Mouse (Mus musculus) lung, adult 18-20 months (tissue): ENCODE measurements around the gene Ripk3.

Experiments
- DNase-seq, 2 experiments: peaks; one replicate each; pipeline ENCODE4 v3.0.0; 2022; ENCODE audit warnings: mixed read lengths in 2 of 2

Gene Ripk3

DNA sequence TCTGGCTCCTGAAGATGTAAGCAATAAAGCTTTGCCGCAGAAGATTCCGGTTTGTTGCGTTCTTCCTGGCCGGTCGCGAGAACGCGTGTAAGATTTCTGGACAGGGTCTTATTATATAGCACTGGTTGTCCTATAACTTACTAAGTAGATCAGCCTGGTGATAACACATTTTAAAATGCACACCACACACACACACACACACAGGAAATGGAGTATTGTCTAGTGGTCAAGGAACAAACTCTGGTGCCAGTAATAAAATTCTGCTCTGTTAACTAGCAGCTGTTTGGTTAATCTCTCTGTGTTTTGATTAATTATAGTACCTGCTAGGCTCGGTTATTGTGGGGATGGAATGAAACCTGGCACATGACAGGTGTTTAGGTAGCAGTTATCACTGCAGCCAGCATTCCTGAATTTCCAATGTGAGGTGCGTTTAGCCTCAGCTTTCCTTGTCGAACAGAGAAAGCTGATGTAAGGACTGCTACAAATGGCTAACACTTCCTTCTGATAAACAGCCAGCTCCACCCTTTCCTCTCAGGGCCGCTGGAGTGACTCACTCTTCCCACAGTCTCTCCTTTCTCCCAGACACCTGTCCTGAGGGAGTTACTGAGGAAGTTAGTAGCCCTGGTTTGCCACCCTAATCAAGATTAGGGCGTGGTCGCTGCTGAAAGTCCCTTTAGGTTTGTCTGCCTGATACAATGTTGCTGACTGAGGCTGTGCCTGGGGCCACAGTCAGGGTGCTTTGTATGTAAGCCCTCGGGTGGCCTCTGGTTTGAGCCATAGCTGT lies 6.9 kb upstream of the Ripk3 start:
- DNase-seq = peak; percentile 48 to 59

DNA sequence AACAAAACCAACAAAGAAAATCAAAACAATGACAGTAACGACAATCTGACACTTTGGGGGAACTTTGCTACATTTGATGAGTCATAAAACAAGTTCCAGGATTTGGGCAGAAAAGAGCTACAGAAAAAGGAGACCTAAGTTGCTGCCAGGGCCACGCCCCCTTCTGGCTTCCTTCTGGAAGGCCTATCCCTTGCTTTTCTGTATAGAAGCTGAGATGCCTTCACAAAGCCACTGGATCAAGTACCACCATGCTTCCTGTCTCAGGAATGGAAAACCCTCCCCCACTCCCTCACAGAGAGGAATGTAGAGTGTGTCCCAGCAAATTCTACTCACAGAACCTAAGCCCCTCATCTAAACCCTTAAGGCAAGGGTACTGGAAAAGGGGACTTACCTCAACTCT lies 5.3 kb upstream of the Ripk3 start:
- DNase-seq = no peak

DNA sequence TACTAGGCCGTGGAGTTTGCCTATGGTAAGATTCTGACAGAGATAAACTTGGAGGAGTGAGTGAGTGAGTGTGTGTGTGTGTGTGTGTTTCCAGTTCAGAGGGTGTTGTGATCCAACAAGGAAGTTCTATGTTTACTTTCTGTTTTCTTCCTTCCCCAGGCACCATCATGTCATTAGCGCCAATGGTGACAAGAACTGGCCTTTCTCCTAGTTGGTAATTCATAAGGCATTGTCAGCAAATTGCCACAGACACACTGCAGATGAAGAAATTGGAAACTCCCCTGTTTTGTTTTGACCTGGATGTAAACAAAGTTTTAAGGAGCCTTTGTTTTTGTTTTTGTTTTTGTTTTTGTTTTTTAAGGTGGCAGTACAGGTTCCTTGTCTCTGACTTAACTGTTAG lies 4.8 kb upstream of the Ripk3 start:
- DNase-seq = no peak

DNA sequence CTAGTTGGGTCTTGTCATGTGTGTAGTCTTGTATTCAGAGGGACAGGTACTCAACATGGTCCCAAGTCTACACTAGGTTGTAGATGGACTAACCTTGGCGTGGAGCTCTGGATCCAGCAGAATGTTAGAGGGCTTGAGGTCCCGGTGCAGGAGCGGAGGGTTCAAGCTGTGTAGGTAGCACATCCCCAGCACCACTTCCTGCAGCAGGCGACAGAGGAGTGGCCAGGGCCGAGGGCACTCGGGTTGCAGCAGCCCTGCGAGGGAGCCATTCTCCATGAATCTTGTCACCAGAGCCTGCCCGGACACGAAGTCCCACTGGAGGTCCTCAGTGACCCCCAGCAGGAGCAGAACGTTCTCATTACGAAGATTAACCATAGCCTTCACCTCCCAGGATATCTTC lies 934 bp downstream of the Ripk3 start:
- DNase-seq = peak in 1 of 2 experiments; percentile 3

- DNase-seq = peak in 1 of 2 experiments; percentile 23
Measured at GRCm38 (mm10) chr14:55785195-55785594, 3.5 kb downstream of the Ripk3 start.

- peak in 1 of 2 experiments; percentile 62 for DNase-seq
Measured at GRCm38 (mm10) chr14:55783958-55784235, 4.8 kb downstream of the Ripk3 start, which contains the start of gene Adcy4. Gene Adcy4 (minus strand): TSS chr14:55784095.

DNA sequence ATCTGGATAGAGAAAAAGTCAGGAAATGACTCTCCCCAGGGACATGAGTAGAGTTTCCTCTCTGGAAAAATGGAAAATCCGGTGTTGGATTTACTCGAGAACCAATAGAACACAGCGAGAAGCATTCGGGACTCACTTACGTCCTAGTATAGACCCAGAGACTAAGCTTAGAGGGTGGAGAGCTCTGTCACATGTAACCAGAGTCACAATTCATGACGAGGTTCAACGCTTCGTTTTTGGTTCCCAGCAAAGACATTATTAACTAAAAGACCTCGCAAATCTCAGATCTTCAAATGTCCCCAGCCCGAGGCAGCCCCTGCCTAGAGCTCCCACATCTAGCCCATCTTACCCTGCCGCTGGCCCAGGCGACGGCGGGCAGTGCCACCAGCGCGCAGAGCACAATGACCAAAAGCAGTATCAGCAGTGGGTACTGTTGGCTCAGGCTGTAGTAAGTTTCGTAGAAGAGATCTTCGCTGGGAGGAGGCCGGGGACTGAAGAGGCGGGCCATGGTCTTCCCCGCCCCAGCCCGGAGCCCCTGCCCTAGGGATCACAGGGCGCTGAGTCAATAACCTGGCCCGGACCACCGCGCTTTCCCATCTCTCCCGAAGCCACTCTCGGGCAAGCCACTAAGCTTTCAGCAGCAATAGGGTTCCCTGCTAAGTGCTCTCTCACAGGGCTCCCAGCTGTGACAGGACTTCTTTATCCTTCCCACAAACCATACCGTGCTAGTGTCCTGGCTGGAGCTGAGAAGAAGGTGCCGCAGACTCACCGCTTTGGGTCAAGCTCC lies 5.3 kb downstream of the Ripk3 start:
- DNase-seq = peak in 1 of 2 experiments; percentile 22

DNA sequence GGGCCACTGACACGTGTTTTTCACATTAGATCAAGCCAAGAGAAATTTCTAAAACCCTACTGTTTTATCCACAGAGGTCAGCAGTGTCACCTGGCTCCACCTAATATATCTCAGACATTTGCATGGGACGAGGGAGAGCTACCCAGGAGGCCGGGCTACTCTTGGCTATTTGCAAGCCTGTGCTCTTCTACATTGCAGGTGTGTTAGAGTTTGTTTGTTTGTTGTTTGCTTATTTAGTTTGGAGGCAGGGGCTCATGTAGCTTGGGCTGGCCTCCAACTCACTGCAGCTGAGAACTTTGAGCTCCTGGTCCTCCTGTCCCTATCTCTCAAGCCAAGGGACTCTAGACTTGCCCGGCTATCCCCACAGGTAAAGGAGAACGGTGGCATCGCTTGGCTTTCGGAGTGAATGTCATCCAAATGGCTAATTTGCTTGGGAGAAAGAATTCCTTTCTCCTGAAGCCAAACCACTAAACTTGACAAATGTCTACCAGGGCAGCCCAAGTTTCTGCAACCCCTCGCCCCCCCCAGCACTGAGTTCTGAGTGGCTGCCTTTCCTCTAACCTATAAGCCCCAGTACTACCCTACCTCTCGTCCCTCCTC lies 6.2 kb downstream of the Ripk3 start:
- DNase-seq = peak in 1 of 2 experiments; percentile 3

DNA sequence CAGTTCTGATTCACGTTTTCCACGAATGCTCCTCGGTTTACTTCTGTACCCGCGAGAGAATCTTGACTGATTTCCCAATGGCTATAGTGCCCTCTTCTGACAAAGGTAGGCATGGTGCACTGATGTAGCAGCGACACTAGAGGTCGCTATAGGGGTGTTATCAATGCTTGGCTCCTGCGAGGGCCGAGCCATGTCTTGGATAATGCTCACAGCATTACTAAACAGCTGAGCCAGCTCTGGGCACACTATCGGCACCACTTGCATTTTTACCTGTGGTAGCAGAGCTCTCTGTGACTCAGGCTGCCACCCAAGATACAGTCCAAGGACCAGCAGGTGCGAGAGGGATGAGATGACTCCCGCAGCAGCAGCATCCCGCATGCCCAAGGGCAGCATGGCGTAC lies 7.4 kb downstream of the Ripk3 start:
- DNase-seq = peak; percentile 68 to 80

GRCm38 (mm10) chr14:55780736-55781135 lies 7.9 kb downstream of the Ripk3 start:
- peak in 1 of 2 experiments; percentile 3 for DNase-seq

- peak in 1 of 2 experiments; percentile 3 for DNase-seq
Measured at GRCm38 (mm10) chr14:55779656-55780055, 9.0 kb downstream of the Ripk3 start.

- no peak for DNase-seq
Measured at GRCm38 (mm10) chr14:55778686-55779085, 10.0 kb downstream of the Ripk3 start.

DNA sequence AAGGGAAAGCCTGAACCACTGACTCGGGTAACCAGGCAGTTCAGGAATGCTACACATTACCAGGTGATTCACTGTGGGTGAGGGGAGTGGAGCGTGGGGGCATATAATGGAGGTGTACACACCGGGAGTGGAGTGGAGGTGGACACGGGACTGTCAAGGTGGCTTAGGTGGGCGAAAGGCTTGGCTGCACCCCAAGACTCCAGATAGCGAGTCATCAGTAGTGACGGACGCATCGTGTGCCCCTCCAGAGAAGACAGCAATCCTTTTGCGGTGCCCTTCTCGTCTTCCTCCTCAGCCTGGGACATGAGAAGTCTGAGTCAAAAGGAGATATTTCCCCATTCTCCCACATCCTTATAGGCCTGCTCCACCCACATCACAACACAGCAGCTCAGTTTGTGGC lies 10.9 kb downstream of the Ripk3 start:
- DNase-seq = no peak

- DNase-seq = no peak
Measured at GRCm38 (mm10) chr14:55777176-55777575, 11.5 kb downstream of the Ripk3 start.

- DNase-seq = no peak
Measured at GRCm38 (mm10) chr14:55776711-55777110, 12.0 kb downstream of the Ripk3 start.

DNA sequence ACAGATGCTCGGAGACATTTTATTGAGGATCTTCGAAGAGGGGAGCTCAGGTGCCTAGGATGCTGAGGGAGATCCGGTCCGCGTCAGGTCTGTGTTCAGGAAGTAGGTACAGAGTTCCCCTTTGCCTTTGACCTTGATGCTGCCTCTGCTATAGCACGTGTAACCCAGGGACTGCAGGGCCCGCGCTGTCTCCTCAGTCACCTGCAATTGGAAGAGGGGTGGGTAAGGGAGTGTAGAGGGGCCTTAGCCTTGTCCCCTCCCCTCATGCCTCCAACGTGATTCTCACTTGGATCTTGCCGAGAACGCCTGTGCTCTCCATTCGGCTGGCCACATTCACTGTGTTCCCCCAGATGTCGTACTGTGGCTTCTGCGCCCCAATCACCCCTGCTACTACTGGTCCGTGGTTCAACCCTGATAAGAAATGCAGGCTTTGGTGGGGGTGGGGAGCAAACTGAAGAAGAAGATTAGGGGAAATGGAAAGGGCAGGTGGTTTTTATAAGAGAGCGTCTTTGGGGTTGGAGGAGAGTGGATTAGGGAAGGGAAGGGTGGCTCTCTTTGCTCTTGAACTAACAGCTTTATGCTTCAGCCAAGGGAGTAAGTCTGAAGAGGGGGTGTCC lies 19.5 kb downstream of the Ripk3 start:
- no peak for DNase-seq

GRCm38 (mm10) chr14:55768555-55768954 lies 20.1 kb downstream of the Ripk3 start:
- peak in 1 of 2 experiments; percentile 45 for DNase-seq

DNA sequence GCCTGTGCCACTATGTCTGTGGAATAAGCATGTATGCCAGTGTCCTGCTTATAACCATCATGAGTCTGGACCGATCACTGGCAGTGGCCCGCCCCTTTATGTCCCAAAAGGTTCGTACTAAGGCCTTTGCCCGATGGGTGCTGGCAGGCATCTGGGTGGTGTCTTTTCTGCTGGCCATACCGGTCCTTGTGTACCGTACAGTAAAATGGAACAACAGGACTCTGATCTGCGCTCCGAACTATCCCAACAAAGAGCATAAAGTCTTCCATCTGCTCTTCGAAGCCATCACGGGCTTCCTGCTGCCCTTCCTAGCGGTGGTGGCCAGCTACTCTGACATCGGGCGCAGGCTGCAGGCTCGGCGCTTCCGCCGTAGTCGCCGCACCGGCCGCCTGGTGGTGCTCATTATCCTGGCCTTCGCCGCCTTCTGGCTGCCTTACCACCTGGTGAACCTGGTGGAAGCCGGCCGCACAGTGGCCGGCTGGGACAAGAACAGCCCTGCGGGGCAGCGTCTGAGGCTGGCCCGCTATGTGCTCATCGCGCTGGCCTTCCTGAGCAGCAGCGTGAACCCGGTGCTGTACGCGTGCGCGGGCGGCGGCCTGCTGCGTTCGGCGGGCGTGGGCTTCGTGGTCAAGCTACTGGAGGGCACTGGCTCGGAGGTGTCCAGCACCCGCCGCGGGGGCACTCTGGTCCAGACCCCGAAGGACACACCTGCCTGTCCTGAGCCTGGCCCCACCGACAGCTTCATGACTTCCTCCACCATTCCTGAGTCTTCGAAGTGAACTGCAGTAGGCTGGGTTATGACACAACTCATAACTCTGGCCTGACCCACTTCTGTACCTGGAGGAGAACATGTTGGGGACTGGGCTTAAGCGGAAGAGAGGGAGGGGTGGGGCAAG lies 20.9 kb downstream of the Ripk3 start:
- peak; percentile 63 to 70 for DNase-seq

DNA sequence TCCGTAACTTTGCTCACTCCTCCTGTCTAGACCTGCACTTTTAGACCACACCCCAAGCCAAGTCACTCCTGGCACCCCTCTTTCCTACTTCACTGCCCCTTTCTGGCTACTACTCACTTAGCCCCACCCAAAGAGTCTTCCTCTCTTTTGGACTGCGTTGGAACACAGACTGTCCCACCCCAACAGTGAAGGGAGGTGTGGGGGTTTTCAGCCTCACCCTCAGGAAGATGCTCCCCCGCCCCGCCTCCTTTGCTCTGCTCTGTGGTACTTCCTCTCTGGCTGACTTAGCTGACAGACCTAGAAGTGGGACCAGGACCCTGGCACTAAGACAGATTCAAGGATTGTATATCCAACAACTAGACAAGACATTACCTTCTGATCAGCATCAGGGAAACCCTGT lies 23.0 kb downstream of the Ripk3 start, which contains the start of gene Ltb4r1:
Gene Ltb4r1 (plus strand): TSS at position 267 of the 400 bp plus-strand sequence.
- no peak for DNase-seq

DNA sequence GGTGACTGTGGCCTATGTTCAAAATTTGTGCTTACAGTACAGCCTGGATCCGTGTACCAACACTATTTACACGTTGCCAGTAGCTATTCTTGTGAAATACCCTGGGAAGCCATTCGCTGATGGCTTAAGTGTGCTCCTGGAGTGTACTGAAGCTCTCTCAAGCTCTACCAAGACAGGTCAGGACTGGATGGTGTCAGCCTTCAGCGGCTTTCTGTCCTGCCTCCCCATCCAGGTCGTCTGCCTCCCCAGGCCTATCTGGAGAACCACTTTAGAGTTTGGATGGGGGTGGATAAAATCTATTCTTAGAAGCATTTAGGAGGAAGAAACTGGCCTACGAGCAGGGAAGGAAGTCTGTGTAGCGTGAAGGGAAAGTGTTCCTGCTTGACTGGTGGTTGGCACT lies 25.5 kb downstream of the Ripk3 start:
- peak; percentile 60 to 76 for DNase-seq

GRCm38 (mm10) chr14:55762001-55762821 lies 26.5 kb downstream of the Ripk3 start:
- no peak for DNase-seq
